Mouse (Mus musculus) CH12.LX (cell line): ENCODE results near the gene Zfp786. TPM values are rescaled to one million over a fixed set of nuclear protein-coding genes. Genes with fewer than 3 reads are reported as not detected.
A peak's percentile ranks its signal among the peaks of the same experiment; 100 is the strongest.

Experiments
- DNase-seq: peaks from one replicate; pipeline ENCODE4 v3.0.0-alpha.2; 2013; ENCODE audit errors: extremely low read depth
- H3K27ac ChIP-seq: 2 replicates; pipeline ENCODE4 v1.5.1; 2012; ENCODE audit warnings: low read depth, mild to moderate bottlenecking, control low read depth, moderate library complexity; ENCODE audit not compliant: insufficient read depth
- H3K27me3 ChIP-seq: replicated peaks from 2 replicates; pipeline ENCODE3; 2012; ENCODE audit warnings: inconsistent platforms
- H3K36me3 ChIP-seq, 2 experiments: replicated peaks in 1 of 2; 2 replicates each; pipeline versions ENCODE3 to v1.6.1; 2012; ENCODE audit warnings: inconsistent platforms in 1 of 2, low read length in 1 of 2, mild to moderate bottlenecking in 1 of 2, mixed read lengths in 1 of 2, moderate library complexity in 1 of 2; ENCODE audit not compliant: control insufficient read depth in 1 of 2, insufficient read depth in 1 of 2
- H3K4me1 ChIP-seq, 2 experiments: 2 replicates each; pipeline ENCODE4 v1.6.1; 2012; ENCODE audit warnings: inconsistent platforms in 1 of 2, moderate library complexity in 1 of 2; ENCODE audit not compliant: insufficient read depth in 2 of 2, control insufficient read depth in 1 of 2
- H3K4me2 ChIP-seq: 2 replicates; pipeline ENCODE4 v1.6.1; 2012; ENCODE audit warnings: low read depth, mild to moderate bottlenecking, control low read depth; ENCODE audit not compliant: poor library complexity, insufficient read depth, severe bottlenecking
- H3K4me3 ChIP-seq, 3 experiments: fragments of 150-350 bp in 1 of 3; sonication (generic) in 1 of 3; replicated peaks in 1 of 3; 2 replicates each; pipeline versions ENCODE3 to v1.5.1; 2011 to 2012; ENCODE audit warnings: low read depth in 2 of 3, low read length in 2 of 3, mild to moderate bottlenecking in 2 of 3, moderate library complexity in 2 of 3, control low read depth in 1 of 3, improper control_type of control experiment in 1 of 3, inconsistent platforms in 1 of 3, mixed read lengths in 1 of 3; ENCODE audit not compliant: poor library complexity in 1 of 3
- H3K79me2 ChIP-seq: replicated peaks from 2 replicates; pipeline ENCODE4 v1.6.1; 2012; ENCODE audit warnings: mild to moderate bottlenecking, moderate library complexity; ENCODE audit not compliant: control insufficient read depth, poor library complexity, insufficient read depth, severe bottlenecking; ENCODE audit errors: extremely low read depth
- H3K9ac ChIP-seq: 2 replicates; pipeline ENCODE4 v1.6.1; 2012; ENCODE audit warnings: low read depth, mild to moderate bottlenecking, control low read depth, moderate library complexity; ENCODE audit not compliant: insufficient read depth
- H3K9me3 ChIP-seq: replicated peaks from 2 replicates; pipeline ENCODE3; 2012; ENCODE audit warnings: low read length, inconsistent platforms, mixed read lengths
- CHD1 ChIP-seq: IDR thresholded peaks from 2 replicates; pipeline ENCODE4 v1.6.1; 2012; ENCODE audit warnings: low read depth, low read length, improper control_type of control experiment, inconsistent platforms
- CHD2 ChIP-seq: IDR thresholded peaks from 2 replicates; pipeline ENCODE4 v1.6.1; 2011; ENCODE audit warnings: low read length, improper control_type of control experiment
- CTCF ChIP-seq, 2 experiments: IDR thresholded peaks in 1 of 2; conservative IDR thresholded peaks in 1 of 2; 2 replicates each; pipeline ENCODE4 v1.5.1; 2011 to 2012; ENCODE audit warnings: low read depth in 2 of 2, low read length in 2 of 2, improper control_type of control experiment in 1 of 2, inconsistent platforms in 1 of 2, mild to moderate bottlenecking in 1 of 2, moderate library complexity in 1 of 2
- EP300 ChIP-seq: IDR thresholded peaks from 2 replicates; pipeline ENCODE4 v1.6.1; 2011; ENCODE audit warnings: low read length, improper control_type of control experiment
- ETS1 ChIP-seq: conservative IDR thresholded peaks from 2 replicates; pipeline ENCODE4 v1.6.1; 2012; ENCODE audit warnings: low read depth, mild to moderate bottlenecking, inconsistent platforms, low read length, improper control_type of control experiment, moderate library complexity
- GABPA ChIP-seq: IDR thresholded peaks from 2 replicates; pipeline ENCODE4 v1.6.1; 2012; ENCODE audit warnings: low read depth, low read length, improper control_type of control experiment, inconsistent platforms; ENCODE audit not compliant: insufficient replicate concordance
- HCFC1 ChIP-seq: IDR thresholded peaks from 2 replicates; pipeline ENCODE4 v1.6.1; 2012; ENCODE audit warnings: low read depth, mild to moderate bottlenecking, inconsistent platforms, low read length, improper control_type of control experiment
- JUN ChIP-seq: IDR thresholded peaks from 2 replicates; pipeline ENCODE4 v1.6.1; 2011; ENCODE audit warnings: low read depth, mild to moderate bottlenecking, low read length, improper control_type of control experiment, moderate library complexity; ENCODE audit not compliant: insufficient read depth
- JUND ChIP-seq: conservative IDR thresholded peaks from 2 replicates; pipeline ENCODE4 v1.6.1; 2011; ENCODE audit warnings: low read depth, low read length, improper control_type of control experiment
- MAFK ChIP-seq: IDR thresholded peaks from 2 replicates; pipeline ENCODE4 v1.6.1; 2011; ENCODE audit warnings: low read length, improper control_type of control experiment; ENCODE audit not compliant: insufficient replicate concordance
- MEF2A ChIP-seq: IDR thresholded peaks from 2 replicates; pipeline ENCODE4 v1.6.1; 2014; ENCODE audit warnings: low read depth, mild to moderate bottlenecking, inconsistent platforms, low read length, improper control_type of control experiment, borderline replicate concordance
- MXI1 ChIP-seq: IDR thresholded peaks from 2 replicates; pipeline ENCODE4 v1.6.1; 2011; ENCODE audit warnings: mild to moderate bottlenecking, low read depth, low read length, improper control_type of control experiment
- MYC ChIP-seq: IDR thresholded peaks from 2 replicates; pipeline ENCODE4 v1.6.1; 2011; ENCODE audit warnings: low read depth, mild to moderate bottlenecking, improper control_type of control experiment, low read length
- NELFE ChIP-seq: IDR thresholded peaks from 2 replicates; pipeline ENCODE4 v1.6.1; 2011; ENCODE audit warnings: low read depth, low read length, improper control_type of control experiment
- NRF1 ChIP-seq: IDR thresholded peaks from 2 replicates; pipeline ENCODE4 v1.6.1; 2014; ENCODE audit warnings: low read depth, mild to moderate bottlenecking, inconsistent platforms, low read length, improper control_type of control experiment, moderate library complexity
- PAX5 ChIP-seq: IDR thresholded peaks from 2 replicates; pipeline ENCODE4 v1.6.1; 2012; ENCODE audit warnings: low read length, inconsistent platforms, mixed read lengths
- POLR2A ChIP-seq: IDR thresholded peaks from 2 replicates; pipeline ENCODE4 v1.6.1; 2011; ENCODE audit warnings: low read depth, mild to moderate bottlenecking, improper control_type of control experiment, low read length
- SIN3A ChIP-seq: IDR thresholded peaks from 2 replicates; pipeline ENCODE4 v1.6.1; 2012; ENCODE audit warnings: low read length, improper control_type of control experiment, inconsistent platforms
- SMC3 ChIP-seq: IDR thresholded peaks from 2 replicates; pipeline ENCODE4 v1.6.1; 2011; ENCODE audit warnings: low read depth, low read length, improper control_type of control experiment
- TBP ChIP-seq: conservative IDR thresholded peaks from 2 replicates; pipeline ENCODE4 v1.6.1; 2011; ENCODE audit warnings: low read depth, low read length, improper control_type of control experiment
- TCF12 ChIP-seq: IDR thresholded peaks from 2 replicates; pipeline ENCODE4 v1.6.1; 2014; ENCODE audit warnings: low read depth, mild to moderate bottlenecking, inconsistent platforms, low read length, improper control_type of control experiment
- UBTF ChIP-seq: IDR thresholded peaks from 2 replicates; pipeline ENCODE4 v1.6.1; 2012; ENCODE audit warnings: low read depth, mild to moderate bottlenecking, inconsistent platforms, low read length, improper control_type of control experiment, moderate library complexity
- USF2 ChIP-seq: conservative IDR thresholded peaks from 2 replicates; pipeline ENCODE4 v1.6.1; 2011; ENCODE audit warnings: low read depth, low read length, improper control_type of control experiment
- ZC3H11A ChIP-seq: IDR thresholded peaks from 2 replicates; pipeline ENCODE4 v1.6.1; 2012; ENCODE audit warnings: low read depth, mild to moderate bottlenecking, inconsistent platforms, low read length, improper control_type of control experiment
- ZMIZ1 ChIP-seq: IDR thresholded peaks from 2 replicates; pipeline ENCODE4 v1.6.1; 2012; ENCODE audit warnings: low read depth, mild to moderate bottlenecking, inconsistent platforms, low read length, improper control_type of control experiment
- dilution Hi-C: fragments of 300-500 bp; cut with MboI; formaldehyde crosslinking; loops from 2 replicates; pipeline ENCODE4 v1.14.3; 2020; ENCODE audit warnings: low sequenced_read_pairs; ENCODE audit not compliant: extremely low pct_unique_long_range_greater_than_20kb, extremely low pct_ligation_motif_present
- in situ Hi-C: fragments of 300-500 bp; cut with MboI; formaldehyde crosslinking; loops from 3 replicates; pipeline ENCODE4 v1.14.3; 2019; ENCODE audit warnings: low sequenced_read_pairs, low pct_ligation_motif_present, low pct_unique_long_range_greater_than_20kb, mixed read lengths
- polyA plus RNA-seq: library from polyadenylated mRNA; unstranded; fragments of >175 nt; gene quantifications from 2 replicates; pipeline ENCODE4 v1.2.1, GENCODE M21; 2012; ENCODE audit warnings: low read depth; ENCODE audit not compliant: insufficient read length
- total RNA-seq, 2 experiments: library from RNA; depleted of rRNA; stranded (reverse); fragments of 300-350 nt in 1 of 2; fragments of >200 nt in 1 of 2; gene quantifications; 2 replicates each; pipeline ENCODE4 v1.2.3; 2012 to 2014

Zfp786 gene
- total and polyA plus RNA-seq, 3 experiments: 0.30 to 0.89 (median 0.40) TPM

DNA sequence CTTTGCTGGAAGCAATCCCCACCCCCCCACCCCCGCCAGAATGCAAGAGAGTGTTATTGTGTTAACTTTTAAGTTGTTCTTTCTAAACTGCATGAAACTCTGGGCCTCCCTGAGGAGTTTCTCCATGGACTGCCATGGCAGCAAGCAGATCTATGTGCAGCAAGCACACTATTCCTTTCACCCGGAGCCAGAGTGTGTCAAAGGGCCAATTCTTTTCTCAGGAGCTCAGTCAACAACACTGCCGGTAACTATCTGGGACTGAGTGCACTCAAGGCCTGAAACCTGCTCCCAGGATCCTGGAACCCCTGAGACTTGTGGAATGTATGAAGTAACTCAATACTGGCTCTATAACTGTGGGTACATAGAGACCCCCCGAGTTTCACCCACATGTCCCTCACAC, 21.6 kb downstream of the Zfp786 start:
- peak overlapping the region; percentile 100 for H3K4me2 ChIP-seq
- TF ChIP-seq MAFK (no peak), POLR2A (0 out of 2 replicates have a peak, but pooled peaks have one; percentile 22)
- DNase-seq: no peak
- peaks cover 19 to 47% of the 10 kb centered on the region in 2 experiments for H3K4me1 ChIP-seq
- dilution Hi-C loops (no loop called here), in situ Hi-C loops (no loop called here)
- H3K79me2 ChIP-seq: peaks cover 78% of the 10 kb centered on the region
- H3K27me3 ChIP-seq: no peaks in the 10 kb centered on the region
- peak overlapping the region; percentile 49 for H3K27ac ChIP-seq
- H3K9me3 ChIP-seq: no peaks in the 10 kb centered on the region
- H3K36me3 ChIP-seq: peaks cover 27 to 29% of the 10 kb centered on the region in 2 experiments
- H3K4me3 ChIP-seq: peak overlapping the region; percentile 35 to 97 (median 44)
- peak overlapping the region; percentile 56 for H3K9ac ChIP-seq

DNA sequence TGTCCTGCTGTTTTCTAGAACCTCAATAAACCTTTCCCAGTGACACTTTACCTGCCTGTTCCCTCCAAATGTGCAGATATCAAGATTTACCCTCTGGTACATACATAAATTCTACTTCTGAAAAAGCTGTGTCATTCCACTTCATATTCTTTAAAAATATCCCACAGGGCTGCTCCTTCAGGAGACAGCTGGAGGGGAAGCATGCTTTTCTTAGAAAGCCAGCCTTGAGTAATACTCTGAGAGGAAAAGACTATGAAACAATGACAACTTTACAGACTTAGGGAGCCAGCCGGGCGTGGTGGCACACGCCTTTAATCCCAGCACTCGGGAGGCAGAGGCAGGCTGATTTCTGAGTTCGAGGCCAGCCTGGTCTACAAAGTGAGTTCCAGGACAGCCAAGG, 22.1 kb downstream of the Zfp786 start:
- Histone ChIP-seq H3K4me1 (peaks cover 23 to 52% of the 10 kb centered on the region in 2 experiments), H3K36me3 (peaks cover 31 to 34% of the 10 kb centered on the region in 2 experiments), H3K4me2 (peak overlapping the region; percentile 100), H3K27ac (peak overlapping the region; percentile 76), H3K4me3 (peak overlapping the region in 2 of 3 experiments; percentile 13 to 32), H3K9ac (peak overlapping the region; percentile 16), H3K79me2 (peaks cover 83% of the 10 kb centered on the region), H3K27me3 (no peaks in the 10 kb centered on the region), H3K9me3 (no peaks in the 10 kb centered on the region)
- TF ChIP-seq PAX5: no peak
- TF ChIP-seq CTCF (conservative IDR thresholded peaks at IDR 0.05 in 1 of 2, IDR thresholded peaks at IDR 0.05 in 1 of 2; ENCODE audit: low read depth in 2 of 2, low read length in 2 of 2): no peak
- TF ChIP-seq MAFK: no peak
- no peak for TF ChIP-seq JUND
- TF ChIP-seq TBP: peak; percentile 94
- no peak for TF ChIP-seq EP300
- TF ChIP-seq MXI1: no peak
- in situ Hi-C loops (no loop called here), dilution Hi-C loops (no loop called here)
- DNase-seq: no peak

DNA sequence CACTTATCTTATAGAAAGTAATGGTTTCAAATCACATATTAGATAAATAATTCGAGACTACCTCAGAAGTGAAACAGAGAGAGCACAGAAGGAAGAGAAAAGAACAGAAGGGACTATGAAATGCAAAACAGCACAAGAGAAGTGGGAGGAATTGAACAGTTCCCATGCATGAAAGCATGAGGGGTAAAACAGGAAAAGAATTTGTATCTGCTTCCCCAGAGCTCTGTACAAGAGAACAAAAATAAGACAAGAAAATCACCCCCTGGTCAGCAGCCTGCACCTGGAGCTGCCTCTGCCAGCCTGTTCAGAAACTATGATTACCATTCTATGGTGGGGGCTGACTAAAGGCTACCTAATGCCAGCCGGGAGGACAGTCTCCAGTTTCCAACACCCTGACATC, 23.2 kb downstream of the Zfp786 start:
- Histone ChIP-seq H3K9me3 (no peaks in the 10 kb centered on the region), H3K36me3 (peaks cover 41 to 45% of the 10 kb centered on the region in 2 experiments), H3K9ac (peak overlapping the region; percentile 16; the same call in 1 of the 2 replicates), H3K79me2 (peaks cover 77% of the 10 kb centered on the region), H3K4me2 (peak overlapping the region; percentile 100), H3K27ac (peak overlapping the region; percentile 92), H3K27me3 (no peaks in the 10 kb centered on the region), H3K4me1 (peaks cover 31 to 63% of the 10 kb centered on the region in 2 experiments), H3K4me3 (peak overlapping the region in 2 of 3 experiments; percentile 22 to 32)
- DNase-seq: peak; percentile 62
- dilution Hi-C loops (no loop called here), in situ Hi-C loops (no loop called here)
- no peak for TF ChIP-seq ZMIZ1
- peak; percentile 69 for TF ChIP-seq ETS1
- TF ChIP-seq MXI1: no peak
- TF ChIP-seq UBTF: no peak
- TF ChIP-seq MEF2A: peak; percentile 80; the same call in 1 of the 2 replicates
- no peak for TF ChIP-seq CHD2
- peak; percentile 88 for TF ChIP-seq EP300
- TF ChIP-seq TCF12: peak; percentile 79
- no peak; the same call in 1 of the 2 replicates for TF ChIP-seq JUN
- no peak for TF ChIP-seq ZC3H11A
- no peak for TF ChIP-seq NELFE
- no peak for TF ChIP-seq HCFC1
- no peak for TF ChIP-seq GABPA
- no peak for TF ChIP-seq TBP
- TF ChIP-seq SIN3A: no peak; the same call in 1 of the 2 replicates
- no peak for TF ChIP-seq NRF1
- peak; percentile 77 for TF ChIP-seq MYC
- no peak; the same call in 1 of the 2 replicates for TF ChIP-seq JUND
- TF ChIP-seq CTCF (conservative IDR thresholded peaks at IDR 0.05 in 1 of 2, IDR thresholded peaks at IDR 0.05 in 1 of 2; ENCODE audit: low read depth in 2 of 2, low read length in 2 of 2): no peak
- TF ChIP-seq MAFK: 0 out of 2 replicates have a peak, but pooled peaks have one; percentile 42
- TF ChIP-seq CHD1: no peak
- TF ChIP-seq SMC3: no peak
- no peak for TF ChIP-seq PAX5
- no peak for TF ChIP-seq USF2
